Mouse (Mus musculus): Measurements from ENCODE around the gene Srgap3. TPM values are rescaled to one million over a fixed set of nuclear protein-coding genes. Genes with fewer than 3 reads are reported as not detected.

The Srgap3 gene
- polyA plus RNA-seq (2012; rRNA removed) = 73.9 and 79.6 TPM in 2 replicates

DNA sequence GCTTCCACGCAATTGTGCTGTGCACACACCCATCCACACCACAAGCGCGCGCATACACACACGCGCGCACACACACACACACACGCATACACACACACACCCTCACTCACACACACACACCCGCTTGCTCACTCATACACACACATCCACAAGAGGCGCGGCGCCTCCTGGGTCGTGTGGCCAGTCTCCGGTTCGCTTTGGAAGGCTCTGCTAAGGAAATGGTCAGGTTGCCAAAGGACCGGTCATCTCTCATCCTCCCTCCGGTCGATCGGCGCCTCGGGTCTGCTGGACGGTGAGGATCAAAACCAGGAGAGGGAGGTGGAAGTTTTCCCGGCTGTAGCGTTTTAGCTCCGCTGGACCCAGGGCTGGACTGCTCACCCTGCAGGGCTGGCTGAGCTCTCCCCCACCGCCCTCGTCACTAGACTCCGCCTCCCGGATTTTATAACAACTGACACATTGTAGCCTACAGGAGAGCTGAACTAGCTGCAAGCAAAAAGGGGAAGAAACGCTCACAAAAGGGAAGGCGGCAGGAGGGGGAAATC is at the start of gene Srgap3:
Gene Srgap3, minus strand, starts transcription at position 372 of the 542 bp plus-strand sequence.

DNA sequence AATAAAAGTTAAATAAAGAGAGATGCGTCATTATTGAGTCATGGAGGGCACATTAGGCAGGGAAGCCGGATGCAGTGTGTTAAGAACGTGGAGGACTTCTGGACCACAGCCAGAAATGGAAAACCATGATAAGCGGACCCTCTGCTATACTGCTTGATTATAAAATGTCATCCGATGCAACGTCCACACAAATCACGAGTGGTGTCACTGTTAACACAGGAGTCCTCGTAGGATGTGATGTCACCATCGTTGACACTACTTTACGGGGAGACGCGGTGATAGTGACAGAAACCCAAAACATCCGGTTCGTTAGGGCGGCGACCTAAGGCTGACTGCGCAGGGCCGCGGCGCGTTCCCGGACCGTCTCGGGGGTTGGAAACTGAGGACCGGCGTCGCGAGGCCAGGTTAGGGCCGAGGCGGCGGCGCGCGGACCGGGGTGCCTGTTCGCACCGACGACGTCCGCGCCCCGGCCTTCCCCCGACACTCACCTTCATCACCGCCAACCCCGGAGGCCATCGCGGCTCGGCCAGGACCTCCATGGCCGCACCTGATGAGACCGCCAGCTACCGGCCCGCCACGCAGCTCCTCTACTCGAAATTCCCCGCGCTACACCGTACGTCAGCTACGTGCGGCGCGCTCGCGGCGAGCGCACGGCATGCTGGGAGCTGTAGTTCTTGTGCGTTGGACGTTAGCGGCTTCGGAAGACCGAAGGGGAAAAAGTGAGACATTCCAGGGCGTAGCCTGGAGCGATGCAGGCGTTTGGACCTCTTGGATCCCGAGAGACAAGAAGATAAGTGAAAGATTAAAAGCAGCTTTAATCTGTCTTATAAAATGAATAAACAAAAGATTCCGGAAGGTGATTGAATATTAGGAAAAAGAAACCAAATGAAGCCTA is 250.8 kb downstream of the Srgap3 start, which contains the start of gene Rad18:
Gene Rad18, minus strand, starts transcription at position 631 of the 895 bp plus-strand sequence.

Other genes with a start within 250 kb of the Srgap3 start
- gene Thumpd3, start 99.0 kb upstream of the Srgap3 start, polyA plus RNA-seq (2012; rRNA removed) = 32.9 and 34.8 TPM in 2 replicates
- 60.5 and 63.7 TPM in 2 replicates for gene Setd5, start 130.1 kb upstream of the Srgap3 start, polyA plus RNA-seq (2012; rRNA removed)
- gene Lhfpl4, start 248.1 kb upstream of the Srgap3 start, polyA plus RNA-seq (2012; rRNA removed) = 53.8 and 59.2 TPM in 2 replicates

Data from central nervous system, embryonic 14 days (tissue).